19 mouse cellular contexts compared by ENCODE assay signal in genomic region chr5:127993460-127993859, GRCm38 (mm10).
DNase-seq lines count a peak whose midpoint lies in the region; ATAC-seq lines count a peak whose summit lies in the region.
"Had no signal": no experiment of that assay in that cellular context is flagged by ENCODE, and none has a peak within 500 bp of the region (broad histone marks: within the 10 kb centered on the region; RNA-seq: fewer than 3 reads in every experiment).

No protein-coding gene starts in this region.

- no peak for ATAC-seq in midbrain, embryonic 11.5 days (ENCODE audit: low FRiP score)
- ATAC-seq: activated CD4-positive, CD25-positive, alpha-beta regulatory T cell, adult 4 months; CD4-positive, CD25-positive, alpha-beta regulatory T cell, adult 4 months; Patski had no signal

- H3K27me3 ChIP-seq in midbrain, embryonic 11.5 days (ENCODE audit: control insufficient read depth, insufficient read depth, low read length) = no peaks in the 10 kb centered on the region
- H3K27me3 ChIP-seq in midbrain, embryonic 10.5 days (ENCODE audit: low read depth, poor library complexity, severe bottlenecking) = no peaks in the 10 kb centered on the region
- H3K27me3 ChIP-seq: CH12.LX, Patski had no signal

- H3K4me2 ChIP-seq in midbrain, embryonic 11.5 days = no peak overlapping the region

- no peak overlapping the region for H3K9ac ChIP-seq in midbrain, embryonic 11.5 days (ENCODE audit: low read length)

- no peak overlapping the region for H3K27ac ChIP-seq in midbrain, embryonic 11.5 days (ENCODE audit: low read depth, low read length)
- H3K27ac ChIP-seq in midbrain, embryonic 10.5 days (replicated peaks) = no peak overlapping the region

- H3K4me3 ChIP-seq in midbrain, embryonic 11.5 days (ENCODE audit: low read depth, low read length) = no peak overlapping the region
- H3K4me3 ChIP-seq in midbrain, embryonic 10.5 days = no peak overlapping the region

- no peaks in the 10 kb centered on the region for H3K9me3 ChIP-seq in midbrain, embryonic 11.5 days (ENCODE audit: control insufficient read depth, low read length)
- no peaks in the 10 kb centered on the region for H3K9me3 ChIP-seq in midbrain, embryonic 10.5 days (replicated peaks)

- H3K4me1 ChIP-seq in midbrain, embryonic 11.5 days (ENCODE audit: control insufficient read depth, insufficient read depth, low read length) = no peaks in the 10 kb centered on the region
- H3K4me1 ChIP-seq in midbrain, embryonic 10.5 days = no peaks in the 10 kb centered on the region

- 85% methylated on average over 3 of the region's 3 CpGs for WGBS in midbrain, embryonic 11.5 days
- 87% methylated on average over 3 of the region's 3 CpGs for WGBS in midbrain, embryonic 10.5 days

- H3K36me3 ChIP-seq in midbrain, embryonic 11.5 days (ENCODE audit: control insufficient read depth, insufficient read depth, low read length) = no peaks in the 10 kb centered on the region
- H3K36me3 ChIP-seq in midbrain, embryonic 10.5 days = no peaks in the 10 kb centered on the region
- H3K36me3 ChIP-seq: G1E had no signal

- peak; percentile 55 for DNase-seq in heart, adult 11 months
- no peak for DNase-seq in heart, adult 9 months (ENCODE audit: low spot score in 2 of 2)
- DNase-seq in midbrain, embryonic 11.5 days (ENCODE audit: low spot score, missing footprints) = peak; percentile 66
- no peak for DNase-seq in midbrain, embryonic 10.5 days (ENCODE audit: low spot score)
- DNase-seq: adrenal gland, adult 2 months; adrenal gland, adult 8-10 months; adrenal gland, postnatal 10 days; adrenal gland, postnatal 14 days; adrenal gland, postnatal 25 days; adrenal gland, postnatal 36 days; B cell, adult 2 months; cerebellum, adult 11 months; cerebellum, adult 11-12 months; cerebellum, adult 18-20 months had no signal

Comparison
In these comparisons a context has a peak if more than half of its experiments do, and no peak if none do; other contexts are left out.
1. DNase-seq: peak in heart, adult 11 months (single experiment) and midbrain, embryonic 11.5 days (single experiment); none in heart, adult 9 months (0 of 2) and midbrain, embryonic 10.5 days (single experiment).